Mouse (Mus musculus) retina, postnatal 1 day (tissue): ENCODE data around the gene Unk.
"Not testable (repeated sequence)": the region's sequence is repeated elsewhere in the genome, so short reads cannot be mapped to it uniquely, and the experiment has no call there.

Experiments used
- DNase-seq: peaks from one replicate; pipeline ENCODE4 v3.0.0-alpha.2; 2012

The Unk gene

DNA sequence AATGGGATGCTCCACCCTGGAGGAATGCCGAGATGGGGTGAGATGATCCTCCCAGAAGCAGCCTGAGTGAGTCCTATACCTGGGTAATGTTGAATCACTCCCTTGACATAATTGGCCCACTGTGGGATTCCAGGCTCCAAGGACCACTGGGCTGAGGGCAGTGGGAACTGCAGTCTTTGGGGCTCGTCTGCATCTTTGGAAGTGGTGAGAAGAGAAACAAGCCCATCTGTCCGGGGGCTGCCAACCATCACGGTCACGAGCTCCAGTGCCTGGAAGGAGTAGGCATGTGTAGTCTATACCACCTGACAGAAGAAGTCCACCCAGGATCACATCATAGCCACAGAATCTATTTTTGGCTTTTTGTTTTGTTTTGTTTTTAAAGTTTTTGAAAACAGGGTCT is 19.2 kb upstream of the Unk start:
- DNase-seq: no peak

DNA sequence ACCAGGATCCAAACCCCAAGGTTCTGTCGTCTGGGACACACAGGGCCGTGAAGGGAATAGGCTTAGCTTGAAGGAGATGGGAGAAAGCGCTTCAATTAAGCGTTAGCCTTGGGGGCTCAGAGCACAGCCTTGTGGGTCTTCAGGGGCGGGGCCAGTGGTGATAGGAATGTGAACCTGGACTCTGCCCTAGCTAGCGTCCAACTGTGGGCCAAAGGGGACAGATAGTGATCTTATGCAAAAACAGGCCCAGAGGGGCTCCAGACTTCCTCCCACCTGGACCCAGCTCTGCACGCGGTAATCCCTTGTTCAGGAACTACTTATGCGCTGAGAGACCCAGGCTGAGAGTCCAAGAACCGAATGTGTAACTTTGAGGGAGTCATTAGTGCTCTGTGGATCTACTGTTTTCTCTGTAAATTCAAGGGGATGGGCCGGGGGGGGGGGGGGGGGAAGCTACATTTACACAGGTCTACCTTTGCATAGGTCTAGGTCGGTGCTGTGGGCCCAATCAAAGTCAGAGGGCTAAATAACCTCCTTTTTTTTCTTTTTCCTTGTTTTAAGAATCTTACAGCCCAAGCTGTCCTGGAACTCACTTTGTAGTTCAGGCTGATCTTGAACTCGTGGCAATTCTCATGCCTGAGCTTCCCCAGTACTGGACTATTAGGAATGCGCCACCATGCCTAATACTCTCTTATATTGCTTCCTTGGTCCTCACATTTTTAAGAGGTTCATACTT is 18.4 kb upstream of the Unk start:
- peak; percentile 37 for DNase-seq

DNA sequence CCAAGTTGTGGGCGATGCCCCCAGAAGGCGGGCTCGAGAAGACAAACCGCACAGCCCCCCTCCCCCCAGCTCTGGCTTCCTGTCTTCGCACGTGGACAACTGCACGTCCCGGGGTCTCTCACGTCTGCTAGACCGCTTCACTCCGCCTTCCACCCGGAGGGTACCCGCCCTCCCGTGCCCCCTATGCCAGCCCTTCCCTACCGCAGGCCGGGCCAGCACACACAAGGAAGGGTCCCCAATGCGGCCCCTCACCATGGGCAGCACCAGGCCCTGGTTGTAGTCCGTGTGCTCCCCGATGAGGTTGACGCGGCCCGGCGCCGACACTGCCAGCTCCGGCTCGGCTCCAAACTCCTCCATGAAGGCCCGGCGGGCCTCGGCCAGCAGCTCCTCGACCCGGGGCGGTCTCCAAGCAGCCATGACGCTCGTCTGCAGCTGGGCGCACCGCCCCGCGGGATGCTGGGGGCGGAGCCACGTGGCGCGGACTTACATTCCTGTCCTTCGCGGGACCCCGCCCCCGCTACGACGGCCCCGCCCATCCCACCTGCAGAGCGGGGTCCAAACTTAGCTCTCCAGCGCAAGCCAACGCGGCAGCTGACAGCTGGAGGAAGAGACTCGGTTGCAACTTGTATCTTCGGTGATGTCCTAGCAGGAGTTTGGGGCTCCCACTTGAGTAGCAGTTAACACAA is 17.7 kb upstream of the Unk start, which contains the start of gene Galk1:
Gene Galk1 (minus strand): TSS at position 458 of the 686 bp plus-strand sequence.
- peak; percentile 94 for DNase-seq

GRCm38 (mm10) chr11:116014821-116015220 is 15.3 kb upstream of the Unk start:
- peak; percentile 39 for DNase-seq

GRCm38 (mm10) chr11:116018106-116018505 is 12.0 kb upstream of the Unk start:
- peak; percentile 80 for DNase-seq

DNA sequence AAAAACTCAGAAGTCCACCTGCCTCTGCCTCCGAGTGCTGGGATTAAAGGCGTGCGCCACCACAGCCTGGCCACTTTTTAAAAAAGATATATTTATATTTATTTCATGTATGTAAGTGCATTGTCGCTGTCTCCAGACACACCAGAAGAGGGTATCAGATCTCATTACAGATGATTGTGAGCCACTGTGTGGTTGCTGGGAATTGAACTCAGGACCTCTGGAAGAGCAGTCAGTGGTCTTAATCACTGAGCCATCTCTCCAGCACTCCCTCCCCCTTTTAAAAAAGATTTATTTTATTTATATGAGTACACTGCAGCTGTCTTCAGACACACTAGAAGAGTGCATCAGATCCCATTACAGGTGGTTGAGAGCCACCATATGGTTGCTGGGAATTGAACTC is 11.3 kb upstream of the Unk start:
- peak; percentile 32 for DNase-seq

- DNase-seq: peak; percentile 42
These were observed 10.7 kb upstream of the Unk start for GRCm38 (mm10) chr11:116019360-116019791.

- DNase-seq: peak; percentile 68
These were observed 10.1 kb upstream of the Unk start for GRCm38 (mm10) chr11:116019976-116020411.

- DNase-seq: peak; percentile 55
These were observed 9.6 kb upstream of the Unk start for GRCm38 (mm10) chr11:116020519-116020922.

- DNase-seq: peak; percentile 31
These were observed 8.5 kb upstream of the Unk start for GRCm38 (mm10) chr11:116021328-116022220.

DNA sequence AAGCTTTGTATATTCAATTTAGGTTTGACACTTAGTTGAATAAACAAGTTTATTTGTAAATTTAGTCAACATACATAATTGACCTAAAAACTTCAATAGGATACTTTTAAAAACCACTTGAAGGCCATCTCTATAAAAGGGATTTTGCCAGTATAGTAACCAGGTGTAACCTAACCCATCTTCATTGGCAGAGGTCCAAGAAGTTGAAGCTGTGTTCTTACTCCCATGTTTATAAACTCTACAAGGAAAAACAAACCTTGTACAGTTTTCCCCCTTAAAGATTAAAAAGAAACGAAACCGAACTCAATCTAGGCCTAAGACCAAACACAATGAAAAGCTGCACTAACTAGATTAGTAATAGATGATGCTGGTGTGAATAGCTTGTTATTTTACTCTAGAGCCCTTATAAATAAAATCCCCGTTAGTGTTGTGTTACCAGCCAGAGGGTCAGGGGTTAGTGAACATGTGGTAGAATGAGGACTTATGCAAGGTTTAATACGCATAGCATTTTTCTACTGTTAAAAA is 7.8 kb upstream of the Unk start:
- no peak for DNase-seq

DNA sequence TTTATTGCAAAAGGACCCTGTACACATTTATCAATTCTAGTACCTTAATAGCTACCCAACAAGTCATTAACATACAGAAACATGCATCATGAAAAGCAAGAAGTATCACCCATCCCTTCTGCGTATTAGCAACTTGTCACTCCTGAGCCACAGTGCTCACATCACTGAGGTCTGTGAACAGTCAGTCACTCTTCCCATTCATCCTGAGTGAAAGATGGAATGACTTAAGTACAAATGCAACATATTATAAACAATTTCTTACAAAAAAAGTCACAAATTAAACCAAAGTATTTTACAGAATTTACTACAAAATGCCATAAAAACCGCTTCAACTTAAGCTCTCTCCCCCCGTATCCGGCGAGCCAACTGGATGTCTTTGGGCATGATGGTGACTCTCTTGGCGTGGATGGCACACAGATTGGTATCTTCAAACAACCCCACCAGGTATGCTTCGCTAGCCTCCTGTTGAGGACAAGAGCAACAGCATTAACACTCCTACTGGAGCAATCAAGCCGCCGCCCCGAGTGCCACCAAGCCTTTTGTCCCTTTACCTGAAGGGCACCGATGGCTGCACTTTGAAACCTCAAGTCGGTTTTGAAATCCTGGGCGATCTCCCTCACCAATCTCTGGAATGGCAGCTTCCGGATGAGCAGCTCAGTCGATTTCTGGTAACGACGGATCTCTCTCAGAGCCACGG is 6.9 kb upstream of the Unk start:
- DNase-seq: not testable (repeated sequence)

DNA sequence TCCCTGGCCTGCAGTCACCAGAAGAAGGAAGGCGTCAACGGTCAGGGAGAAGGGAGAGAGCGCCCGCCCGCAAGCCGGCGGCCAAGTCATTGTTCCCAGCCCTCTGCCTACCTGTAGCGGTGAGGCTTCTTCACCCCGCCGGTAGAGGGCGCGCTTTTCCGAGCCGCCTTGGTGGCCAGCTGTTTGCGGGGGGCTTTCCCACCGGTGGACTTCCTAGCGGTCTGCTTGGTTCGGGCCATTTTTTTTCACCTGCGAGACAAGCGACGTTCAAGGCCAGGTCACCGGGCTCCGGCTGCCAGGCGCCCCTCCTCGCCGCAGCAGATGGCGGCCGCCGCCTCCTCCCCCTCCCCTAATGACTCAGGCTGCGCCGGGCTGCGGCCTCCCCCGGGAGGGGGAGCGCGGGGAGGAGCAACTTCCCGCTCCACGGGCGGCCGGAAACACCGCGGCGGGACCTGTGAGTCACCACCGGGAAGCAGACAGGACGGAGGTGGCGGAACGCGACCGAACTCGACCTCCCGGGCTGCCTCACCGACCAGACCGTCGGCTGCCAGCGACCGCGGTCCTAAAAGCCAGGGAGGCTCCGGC is 6.3 kb upstream of the Unk start:
- no peak for DNase-seq

DNA sequence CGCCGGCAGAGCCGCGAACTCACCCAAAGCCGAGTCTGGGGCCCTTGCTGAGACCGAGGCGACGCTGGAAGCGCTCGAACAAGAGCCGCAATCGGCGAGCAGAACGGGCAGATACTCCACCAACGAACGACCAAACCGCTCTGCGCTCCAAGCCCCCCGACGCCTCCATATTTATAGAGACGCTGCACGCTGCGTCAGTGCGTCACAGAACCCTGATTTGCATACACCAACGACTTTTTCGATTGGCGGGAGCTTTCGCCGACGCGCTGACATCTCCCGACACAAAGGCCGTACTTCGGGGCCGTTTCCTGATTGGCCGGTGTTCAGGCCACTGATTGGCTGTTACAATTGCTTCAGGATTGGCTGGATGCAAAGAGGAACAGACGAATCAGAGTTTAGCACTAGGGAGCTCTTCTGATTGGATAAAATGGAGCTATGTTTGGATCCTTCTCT is 5.7 kb upstream of the Unk start:
- peak; percentile 100 for DNase-seq

DNA sequence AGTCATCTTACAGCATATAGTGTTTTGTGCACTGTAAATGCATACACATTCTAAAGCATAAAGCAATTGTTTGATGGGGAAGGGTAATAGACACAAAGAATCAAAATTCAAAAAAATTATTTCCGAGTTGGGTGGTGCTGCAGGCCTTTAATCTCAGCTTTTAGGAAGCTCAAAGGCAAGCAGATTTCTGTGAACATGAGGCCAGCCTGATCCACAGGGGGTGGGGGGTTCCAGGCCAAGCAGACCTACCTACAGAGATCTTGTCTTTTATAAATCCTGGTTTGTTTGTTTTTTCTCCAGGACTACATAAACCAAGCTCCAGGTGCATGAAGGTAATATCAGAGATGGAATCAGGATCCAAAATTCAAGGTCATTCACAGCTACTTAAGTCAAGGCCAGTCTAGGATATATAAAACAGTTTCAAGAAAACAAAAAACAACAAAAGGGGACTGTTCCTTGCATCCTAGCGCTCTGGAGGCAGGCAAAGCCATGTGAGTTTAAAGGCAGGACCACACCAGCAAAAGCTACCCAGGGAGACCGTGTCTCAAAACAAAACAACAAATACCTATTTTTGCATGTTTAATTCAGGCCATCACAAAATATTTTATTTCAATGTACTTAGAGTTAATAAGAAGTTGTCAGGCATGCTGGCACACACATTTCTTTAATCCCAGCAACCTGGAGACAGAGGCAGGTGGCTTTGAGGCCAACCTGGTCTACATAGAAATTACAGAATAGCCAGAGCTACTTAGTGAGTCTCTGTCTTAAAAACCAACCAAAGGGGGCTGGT is 4.9 kb upstream of the Unk start:
- no peak for DNase-seq

DNA sequence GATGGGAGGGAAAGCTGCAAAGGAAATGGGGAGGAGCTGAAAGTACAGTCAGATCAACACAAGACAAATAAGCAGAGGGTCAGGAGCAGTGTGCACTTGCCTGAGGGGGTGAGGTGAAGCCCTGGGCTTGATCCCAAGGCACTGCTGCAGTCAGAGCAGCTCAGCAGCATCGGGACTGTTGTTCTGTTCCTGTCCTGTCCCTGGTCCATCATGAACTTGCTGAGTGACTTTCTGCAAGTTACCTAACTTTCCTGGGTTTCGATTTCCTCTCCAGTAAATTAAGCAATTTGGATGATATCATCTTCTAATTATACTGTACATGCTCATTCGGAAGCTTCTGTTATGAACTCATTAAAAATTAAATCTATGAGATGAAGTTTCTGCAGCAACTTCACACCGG is 2.4 kb upstream of the Unk start, which contains the start of gene H3f3b:
Gene H3f3b (minus strand): TSS at position 207 of the 400 bp plus-strand sequence.
- no peak for DNase-seq

- no peak for DNase-seq
These were observed 1.8 kb upstream of the Unk start for GRCm38 (mm10) chr11:116028177-116028865.

DNA sequence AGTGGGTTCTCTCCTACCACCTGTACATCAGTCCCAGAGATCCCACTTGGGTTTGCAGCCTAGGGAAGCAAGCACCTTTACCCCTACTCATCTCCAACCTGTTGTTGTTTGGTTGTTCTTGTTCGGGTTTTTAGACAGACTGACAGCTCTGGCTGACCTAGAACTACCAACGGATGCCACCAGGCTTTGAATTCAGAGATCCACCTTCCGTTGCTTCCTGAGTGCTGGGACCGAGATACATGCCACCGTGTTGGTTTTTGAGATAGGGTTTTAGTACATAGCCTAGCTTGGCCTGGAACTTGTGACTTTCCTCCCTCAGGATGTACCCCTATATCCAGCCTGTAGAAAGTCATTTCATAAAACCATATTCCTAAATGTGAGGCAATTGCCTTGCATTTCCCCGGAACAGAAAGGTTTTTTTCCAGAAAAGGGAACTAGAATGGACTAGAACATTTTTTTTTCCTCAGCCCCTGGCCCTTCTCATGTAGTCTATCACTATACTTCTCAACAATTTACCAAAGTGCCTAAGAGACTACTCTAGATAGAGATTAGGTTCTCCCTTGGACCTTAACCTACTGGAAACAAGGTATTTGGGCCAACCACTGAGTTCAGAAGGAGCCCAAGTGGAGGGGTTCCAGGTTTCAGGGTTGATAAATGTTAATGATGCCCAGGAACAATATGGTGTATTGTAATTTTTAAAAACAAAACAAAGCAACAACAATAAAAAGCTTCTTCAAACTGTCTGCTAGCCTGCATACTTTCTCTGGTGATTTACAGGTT is 846 bp upstream of the Unk start:
- no peak for DNase-seq
